Mouse (Mus musculus) stomach, postnatal 0 days (tissue): ENCODE measurements around the gene Rab35.

Experiments
- CTCF ChIP-seq: IDR thresholded peaks from 2 replicates; pipeline ENCODE4 v1.5.1; 2016; ENCODE audit warnings: antibody characterized with exemption, low read depth, mild to moderate bottlenecking, moderate library complexity
- EP300 ChIP-seq: optimal IDR thresholded peaks from 2 replicates; pipeline ENCODE3; 2016; ENCODE audit warnings: antibody characterized with exemption

- TF ChIP-seq CTCF (no peak), EP300 (no peak)
Measured at GRCm38 (mm10) chr5:115648876-115649275, 17.2 kb downstream of the Rab35 start.
